Mouse (Mus musculus) gastrocnemius, postnatal 36 days (tissue): ENCODE measurements around the gene Celf2. TPM values are rescaled to one million over a fixed set of nuclear protein-coding genes. Genes with fewer than 3 reads are reported as not detected.
"Not testable (repeated sequence)": the region's sequence is repeated elsewhere in the genome, so short reads cannot be mapped to it uniquely, and the experiment has no call there.

Experiments used
- DNase-seq, 2 experiments: peaks; one replicate each; pipeline ENCODE4 v3.0.0; 2022
- intact Hi-C: fragments of 180-260 bp; cut with DNase I; formaldehyde crosslinking; loops from one replicate; pipeline ENCODE4 v1.15.1; 2025
- total RNA-seq, 2 experiments: library from RNA; stranded (reverse); gene quantifications; 2 replicates each; pipeline ENCODE4 v1.2.3; 2021

The Celf2 gene
- total RNA-seq, 2 experiments from 2014 or later = 59.7 to 65.3 TPM

- no peak for DNase-seq
- intact Hi-C loops = no loop called here
Observed at GRCm38 (mm10) chr2:7287434-7287833, 221.9 kb downstream of the Celf2 start.

- DNase-seq = no peak
- intact Hi-C loops = no loop called here
Observed at GRCm38 (mm10) chr2:7273214-7273613, 236.1 kb downstream of the Celf2 start.

- DNase-seq = peak; percentile 14 to 17
- intact Hi-C loops = no loop called here
Observed at GRCm38 (mm10) chr2:7270051-7270450, 239.3 kb downstream of the Celf2 start.

GRCm38 (mm10) chr2:7267166-7267565 lies 242.2 kb downstream of the Celf2 start:
- intact Hi-C loops = no loop called here
- no peak for DNase-seq

GRCm38 (mm10) chr2:7262668-7263067 lies 246.7 kb downstream of the Celf2 start:
- DNase-seq, intact Hi-C loops: not testable (repeated sequence)

- DNase-seq = peak; percentile 15 to 20
- intact Hi-C loops = no loop called here
Observed at GRCm38 (mm10) chr2:7260186-7260585, 249.2 kb downstream of the Celf2 start.

- DNase-seq = no peak
- intact Hi-C loops = no loop called here
Observed at GRCm38 (mm10) chr2:7259616-7260015, 249.7 kb downstream of the Celf2 start.

- DNase-seq = no peak
- intact Hi-C loops = no loop called here
Observed at GRCm38 (mm10) chr2:7256023-7256422, 253.3 kb downstream of the Celf2 start.

- intact Hi-C loops = no loop called here
- DNase-seq = no peak
Observed at GRCm38 (mm10) chr2:7255386-7255785, 254.0 kb downstream of the Celf2 start.

GRCm38 (mm10) chr2:7250314-7250713 lies 259.0 kb downstream of the Celf2 start:
- intact Hi-C loops = no loop called here

GRCm38 (mm10) chr2:7249002-7249401 lies 260.4 kb downstream of the Celf2 start:
- no peak for DNase-seq
- intact Hi-C loops = no loop called here

More at GRCm38 (mm10) chr2:7250314-7250713, 259.0 kb downstream of the Celf2 start:
- no peak for DNase-seq

GRCm38 (mm10) chr2:7245958-7246774 lies 263.2 kb downstream of the Celf2 start:
- DNase-seq = peak in 1 of 2 experiments; percentile 19
- intact Hi-C loops = no loop called here

- no peak for DNase-seq
- intact Hi-C loops = no loop called here
Observed at GRCm38 (mm10) chr2:7242139-7242538, 267.2 kb downstream of the Celf2 start.

- DNase-seq = no peak
- intact Hi-C loops = no loop called here
Observed at GRCm38 (mm10) chr2:7241523-7241941, 267.8 kb downstream of the Celf2 start.

GRCm38 (mm10) chr2:7237283-7237682 lies 272.1 kb downstream of the Celf2 start:
- intact Hi-C loops = no loop called here
- DNase-seq = no peak

GRCm38 (mm10) chr2:7236452-7236851 lies 272.9 kb downstream of the Celf2 start:
- DNase-seq = no peak
- intact Hi-C loops = no loop called here

- intact Hi-C loops = no loop called here
- DNase-seq = no peak
Observed at GRCm38 (mm10) chr2:7235059-7235741, 274.2 kb downstream of the Celf2 start.

GRCm38 (mm10) chr2:7234587-7234986 lies 274.8 kb downstream of the Celf2 start:
- intact Hi-C loops = no loop called here
- DNase-seq = no peak

GRCm38 (mm10) chr2:7233411-7233810 lies 276.0 kb downstream of the Celf2 start:
- DNase-seq = no peak
- intact Hi-C loops = no loop called here

- DNase-seq = no peak
- intact Hi-C loops = no loop called here
Observed at GRCm38 (mm10) chr2:7226785-7227184, 282.6 kb downstream of the Celf2 start.

- no peak for DNase-seq
- intact Hi-C loops = no loop called here
Observed at GRCm38 (mm10) chr2:7224346-7225071, 284.9 kb downstream of the Celf2 start.
